Mouse (Mus musculus): Measurements from ENCODE around the gene 4833427G06Rik.

DNA sequence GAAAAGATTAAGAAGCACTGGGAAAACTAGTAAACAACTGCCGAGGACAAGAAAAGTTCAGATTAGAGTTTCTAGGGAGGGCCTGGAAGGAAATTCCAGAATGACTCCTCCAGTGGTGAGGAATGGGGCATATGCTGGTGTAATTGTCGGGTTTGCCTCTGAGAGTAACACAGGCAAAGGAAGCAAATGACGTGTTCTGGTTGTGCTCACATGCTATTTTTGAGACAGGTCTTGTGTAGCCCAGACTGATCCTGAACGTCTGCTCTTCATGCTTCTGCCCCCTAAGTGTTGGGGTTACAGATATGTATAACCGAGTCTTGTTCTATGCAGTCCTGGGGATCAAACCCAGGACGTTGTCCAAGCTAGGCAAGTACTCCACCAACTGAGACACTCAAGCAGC lies 70.3 kb downstream of the 4833427G06Rik start:
- TF ChIP-seq CTCF (IDR thresholded peaks at IDR 0.05) (no peak), EP300 (IDR thresholded peaks at IDR 0.05) (no peak)

All from lung, postnatal 0 days (tissue).